Mouse (Mus musculus) forebrain, embryonic 14.5 days (tissue): ENCODE results near the gene Obsl1. TPM values are rescaled to one million over a fixed set of nuclear protein-coding genes. Genes with fewer than 3 reads are reported as not detected.

Source experiments
- ATAC-seq: fragments of 200-750 bp; cut with Nextera tagmentation; 2 replicates; pipeline ENCODE4 v1.8.0; 2017; ENCODE audit warnings: mild to moderate bottlenecking, moderate library complexity
- DNase-seq: peaks from one replicate; pipeline ENCODE4 v3.0.0-alpha.2; 2015; ENCODE audit warnings: low spot score
- H3K27ac ChIP-seq: fragments of 300-500 bp; sonication (generic); 2 replicates; pipeline ENCODE4 v1.5.1; 2014; ENCODE audit warnings: low read depth, mild to moderate bottlenecking, control low read depth, low read length, moderate library complexity
- H3K27me3 ChIP-seq: fragments of 300-500 bp; sonication (generic); replicated peaks from 2 replicates; pipeline ENCODE4 v1.6.1; 2014; ENCODE audit warnings: low read length, control low read depth, mixed read lengths; ENCODE audit not compliant: control insufficient read depth, insufficient read depth
- H3K36me3 ChIP-seq: fragments of 300-500 bp; sonication (generic); 2 replicates; pipeline ENCODE4 v1.6.1; 2014; ENCODE audit warnings: low read length, control low read depth; ENCODE audit not compliant: control insufficient read depth, insufficient read depth
- H3K4me1 ChIP-seq: fragments of 300-500 bp; sonication (generic); 2 replicates; pipeline ENCODE4 v1.6.1; 2014; ENCODE audit warnings: antibody characterized with exemption, low read length, control low read depth; ENCODE audit not compliant: control insufficient read depth, insufficient read depth
- H3K4me2 ChIP-seq: fragments of 300-500 bp; sonication (generic); 2 replicates; pipeline ENCODE4 v1.6.1; 2014; ENCODE audit warnings: mild to moderate bottlenecking, control low read depth, low read length
- H3K4me3 ChIP-seq: fragments of 300-500 bp; sonication (generic); 2 replicates; pipeline ENCODE4 v1.5.1; 2014; ENCODE audit warnings: low read depth, low read length, control low read depth
- H3K9ac ChIP-seq: fragments of 300-500 bp; sonication (generic); 2 replicates; pipeline ENCODE4 v1.6.1; 2014; ENCODE audit warnings: mild to moderate bottlenecking, low read length, control low read depth, moderate library complexity
- H3K9me3 ChIP-seq: fragments of 300-500 bp; sonication (generic); replicated peaks from 2 replicates; pipeline ENCODE4 v1.6.1; 2016; ENCODE audit warnings: low read length, control low read depth, mixed read lengths; ENCODE audit not compliant: control insufficient read depth
- WGBS: fragments of 180-500 bp; shearing (Covaris S2); extraction: QIAGEN DNeasy Blood & Tissue Kit; methylation state at CpG from one replicate; pipeline ENCODE4 v1.1.7; 2014; 5-methylcytosine and 5-hydroxymethylcytosine counted together
- polyA plus RNA-seq: library from polyadenylated mRNA; unstranded; fragments of >200 nt; fragmentation: Nextera tagmentation; extraction: Ambion mirVana; gene quantifications from 2 replicates; pipeline ENCODE4 v1.2.1, GENCODE M21; 2014

Gene Obsl1
- polyA plus RNA-seq, 1 experiment from 2014 or later: 17.0 TPM

DNA sequence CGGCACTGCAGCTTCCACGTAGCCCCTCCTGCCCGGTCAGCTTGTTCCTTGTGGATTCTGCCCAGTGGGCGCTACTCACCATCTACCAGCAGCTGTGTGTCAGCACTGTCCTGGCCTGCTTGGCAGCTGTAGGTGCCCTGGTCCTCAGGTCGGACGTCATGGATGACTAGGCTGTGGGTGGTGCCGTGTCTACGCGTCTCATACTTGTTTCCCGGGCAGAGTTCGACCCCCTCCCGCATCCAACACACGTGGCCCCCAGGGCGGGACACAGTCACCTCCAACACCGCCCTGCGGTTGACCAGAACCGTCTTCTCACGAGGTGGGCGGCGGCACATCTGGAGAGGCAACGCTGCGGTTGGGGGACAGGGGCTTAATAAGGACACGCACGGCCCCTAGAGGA is 19.7 kb downstream of the Obsl1 start:
- peaks cover 3% of the 10 kb centered on the region; the same call in 1 of the 2 replicates for H3K4me1 ChIP-seq
- no peak overlapping the region for H3K9ac ChIP-seq
- no peaks in the 10 kb centered on the region for H3K9me3 ChIP-seq
- peak overlapping the region; percentile 41; the same call in 1 of the 2 replicates for H3K4me3 ChIP-seq
- peaks cover 32% of the 10 kb centered on the region for H3K36me3 ChIP-seq
- 5% methylated on average over 24 of the region's 24 CpGs for WGBS
- H3K4me2 ChIP-seq: peak overlapping the region; percentile 87
- ATAC-seq (no peak), DNase-seq (no peak)
- H3K27ac ChIP-seq: no peak overlapping the region
- H3K27me3 ChIP-seq: peaks cover 33% of the 10 kb centered on the region

DNA sequence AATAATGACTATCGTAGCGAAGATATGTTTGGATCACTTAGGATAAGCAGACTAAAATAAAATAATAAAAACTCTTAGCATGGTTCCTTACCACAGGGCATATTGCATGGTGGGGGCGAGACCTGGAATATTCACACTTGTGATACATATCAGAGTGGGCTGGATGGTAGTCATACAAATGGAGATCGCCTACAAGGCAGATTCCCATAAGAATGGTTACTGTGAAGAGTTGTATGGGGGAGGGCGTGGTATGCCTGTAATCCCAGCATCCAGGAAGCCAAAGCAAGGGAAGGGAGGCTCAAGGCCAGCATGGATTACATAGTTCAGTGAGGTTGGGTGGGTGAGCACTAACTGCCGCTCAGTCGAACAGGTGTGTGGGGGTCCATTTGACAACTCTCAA is 25.5 kb downstream of the Obsl1 start:
- no peaks in the 10 kb centered on the region for H3K9me3 ChIP-seq
- DNase-seq: no peak
- no peak overlapping the region for H3K27ac ChIP-seq
- peaks cover 47% of the 10 kb centered on the region for H3K36me3 ChIP-seq
- H3K9ac ChIP-seq: peak overlapping the region; percentile 86; the same call in 1 of the 2 replicates
- peak overlapping the region; percentile 85 for H3K4me3 ChIP-seq
- no peak for ATAC-seq
- H3K4me1 ChIP-seq: peaks cover 30% of the 10 kb centered on the region
- peak overlapping the region; percentile 89 for H3K4me2 ChIP-seq
- peaks cover 8% of the 10 kb centered on the region for H3K27me3 ChIP-seq
- 88% methylated on average over 7 of the region's 7 CpGs for WGBS

DNA sequence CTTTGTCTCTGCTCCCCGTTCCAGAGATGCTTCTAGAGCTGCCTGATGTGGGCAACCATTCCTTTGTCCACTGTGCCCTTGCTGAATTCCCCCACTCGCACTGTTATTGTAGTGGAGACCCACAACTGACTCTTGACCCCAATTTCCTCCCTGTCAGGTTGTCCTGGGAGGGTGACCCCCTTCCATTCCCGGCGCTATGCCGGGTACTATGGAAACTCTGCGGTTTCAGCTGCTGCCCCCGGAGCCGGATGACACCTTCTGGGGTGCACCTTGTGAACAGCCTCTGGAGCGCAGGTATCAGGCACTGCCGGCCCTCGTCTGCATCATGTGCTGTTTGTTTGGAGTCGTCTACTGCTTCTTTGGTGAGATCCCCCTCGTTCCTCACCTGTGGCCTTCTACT is 26.2 kb downstream of the Obsl1 start:
- ATAC-seq (no peak), DNase-seq (no peak)
- peak overlapping the region; percentile 85 for H3K4me3 ChIP-seq
- H3K9ac ChIP-seq: peak overlapping the region; percentile 86
- peaks cover 3% of the 10 kb centered on the region; the same call in 1 of the 2 replicates for H3K27me3 ChIP-seq
- H3K9me3 ChIP-seq: no peaks in the 10 kb centered on the region
- H3K4me2 ChIP-seq: peak overlapping the region; percentile 89
- 14% methylated on average over 13 of the region's 13 CpGs for WGBS
- H3K36me3 ChIP-seq: peaks cover 47% of the 10 kb centered on the region
- peak overlapping the region; percentile 80; the same call in 1 of the 2 replicates for H3K27ac ChIP-seq
- peaks cover 30% of the 10 kb centered on the region for H3K4me1 ChIP-seq

DNA sequence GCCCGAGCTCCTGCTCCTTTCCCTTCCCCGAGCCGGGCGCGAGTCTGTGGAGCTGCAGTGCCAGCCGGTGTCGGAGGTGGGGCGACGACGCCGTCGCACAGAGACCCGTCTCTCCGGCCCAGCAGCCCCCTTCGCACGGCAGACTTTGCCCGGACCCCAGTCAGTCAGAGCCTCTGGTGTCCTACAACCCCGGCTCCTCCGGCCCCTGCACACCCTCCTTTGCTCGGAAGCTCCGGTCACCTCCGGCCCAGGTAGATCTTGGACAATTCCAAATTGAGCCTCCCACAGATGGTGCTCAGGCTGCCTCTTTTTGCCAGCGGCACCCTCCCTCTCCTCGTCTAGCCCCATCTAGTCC is 26.6 kb downstream of the Obsl1 start:
- Histone ChIP-seq H3K27me3 (no peaks in the 10 kb centered on the region; the same call in 1 of the 2 replicates), H3K4me2 (peak overlapping the region; percentile 89), H3K4me1 (peaks cover 30% of the 10 kb centered on the region), H3K27ac (peak overlapping the region; percentile 80; the same call in 1 of the 2 replicates), H3K36me3 (peaks cover 47% of the 10 kb centered on the region), H3K9me3 (no peaks in the 10 kb centered on the region), H3K9ac (peak overlapping the region; percentile 86), H3K4me3 (peak overlapping the region; percentile 85)
- no peak for ATAC-seq
- WGBS: 0% methylated on average over 24 of the region's 24 CpGs
- peak; percentile 39 for DNase-seq

DNA sequence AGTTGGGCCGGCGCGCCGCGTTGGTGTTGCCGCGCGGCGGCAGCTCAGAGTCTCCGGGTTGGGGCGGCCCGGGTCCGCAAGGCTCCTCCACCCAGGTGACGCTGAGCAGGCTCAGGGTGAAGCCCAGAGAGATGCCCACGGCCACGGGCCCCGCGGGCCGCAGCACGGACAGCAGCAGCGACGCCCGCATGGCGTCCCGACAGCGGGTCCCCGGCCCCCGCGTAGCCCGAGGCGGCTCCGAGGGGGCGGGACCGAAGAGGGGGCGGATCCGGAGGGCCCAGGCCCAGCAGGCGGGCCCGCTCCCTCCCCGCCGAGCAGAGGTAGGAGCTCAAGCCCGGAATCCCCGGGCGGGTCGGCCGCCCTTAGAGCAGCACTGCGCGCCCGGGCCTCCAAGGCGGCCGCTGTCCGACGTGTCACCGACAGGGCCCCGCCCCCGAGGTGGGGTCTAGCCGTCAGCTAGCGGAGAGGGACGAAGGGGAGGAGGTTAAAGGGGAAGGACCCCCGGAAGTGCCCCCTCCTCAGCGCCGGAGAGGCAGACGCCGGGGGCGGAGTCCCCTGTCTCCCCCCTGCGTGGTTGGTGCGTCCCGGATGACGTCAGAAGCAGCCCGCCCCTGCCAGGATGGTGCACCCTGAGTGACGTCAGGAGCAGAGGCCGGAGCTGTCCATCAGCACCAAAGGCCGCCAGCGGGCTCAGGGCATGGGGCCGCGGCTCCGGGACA is 27.2 kb downstream of the Obsl1 start, which contains the start of the genes Chpf and Tmem198:
Gene Chpf (minus strand): TSS at position 392 of the 719 bp plus-strand sequence.
Gene Tmem198 (plus strand): TSS at position 617 of the 719 bp plus-strand sequence.
- H3K36me3 ChIP-seq: peaks cover 47% of the 10 kb centered on the region
- H3K4me3 ChIP-seq: peak within 1 kb of the TSS; percentile 85
- under 1% methylated on average over 71 of the region's 76 CpGs for WGBS
- ATAC-seq (peak; percentile 91), DNase-seq (peak; percentile 98)
- peak within 1 kb of the TSS; percentile 89 for H3K4me2 ChIP-seq
- peaks cover 30% of the 10 kb centered on the region for H3K4me1 ChIP-seq
- no peaks in the 10 kb centered on the region for H3K9me3 ChIP-seq
- peak within 1 kb of the TSS; percentile 80 for H3K27ac ChIP-seq
- no peaks in the 10 kb centered on the region; the same call in 1 of the 2 replicates for H3K27me3 ChIP-seq
- peak within 1 kb of the TSS; percentile 86 for H3K9ac ChIP-seq

DNA sequence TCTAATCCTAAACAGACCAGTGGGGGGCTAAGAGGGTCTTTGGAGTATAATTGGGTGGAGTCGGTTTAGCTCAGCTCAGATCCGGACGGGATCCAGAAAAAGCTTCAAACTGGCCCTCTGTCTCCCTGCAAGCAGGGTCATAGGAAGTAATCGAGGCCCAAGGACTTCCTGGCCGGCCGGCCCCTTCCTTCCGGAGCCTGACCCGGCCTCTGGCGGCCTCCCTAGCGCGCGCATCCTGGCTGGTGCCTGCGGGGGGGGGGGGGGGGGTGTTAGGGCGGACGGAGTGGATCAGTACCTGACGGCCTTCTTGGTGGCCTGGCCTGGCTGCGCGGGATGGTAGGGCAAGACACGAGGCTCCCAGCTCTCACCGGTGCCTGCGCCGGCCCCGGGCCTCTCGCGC is 27.8 kb downstream of the Obsl1 start:
- H3K4me2 ChIP-seq: peak overlapping the region; percentile 89
- peaks cover 30% of the 10 kb centered on the region for H3K4me1 ChIP-seq
- H3K36me3 ChIP-seq: peaks cover 48% of the 10 kb centered on the region
- under 1% methylated on average over 24 of the region's 25 CpGs for WGBS
- H3K9me3 ChIP-seq: no peaks in the 10 kb centered on the region
- peak overlapping the region; percentile 86 for H3K9ac ChIP-seq
- peak; percentile 33 for DNase-seq
- H3K27me3 ChIP-seq: no peaks in the 10 kb centered on the region; the same call in 1 of the 2 replicates
- no peak for ATAC-seq
- peak overlapping the region; percentile 80 for H3K27ac ChIP-seq
- H3K4me3 ChIP-seq: peak overlapping the region; percentile 85

DNA sequence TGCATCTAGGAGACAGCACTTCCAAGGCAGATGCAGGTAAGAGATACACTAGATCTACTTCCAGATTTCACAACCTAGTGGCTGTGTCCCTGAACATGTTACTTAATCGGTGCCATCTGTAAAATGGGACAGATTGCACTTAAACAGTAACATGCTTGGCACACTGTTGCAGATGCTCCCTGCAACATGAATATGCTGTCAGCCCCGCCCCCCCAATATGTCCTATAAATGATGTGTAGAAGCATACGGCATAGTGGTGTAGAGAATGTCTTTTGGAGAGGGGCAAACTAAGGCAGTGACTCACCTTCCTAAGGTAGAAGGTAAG is 28.3 kb downstream of the Obsl1 start:
- Histone ChIP-seq H3K27me3 (no peaks in the 10 kb centered on the region; the same call in 1 of the 2 replicates), H3K4me3 (peak overlapping the region; percentile 85), H3K9me3 (no peaks in the 10 kb centered on the region), H3K4me1 (peaks cover 30% of the 10 kb centered on the region), H3K9ac (peak overlapping the region; percentile 30; the same call in 1 of the 2 replicates), H3K27ac (no peak overlapping the region), H3K4me2 (peak overlapping the region; percentile 89), H3K36me3 (peaks cover 49% of the 10 kb centered on the region)
- 48% methylated on average over 3 of the region's 3 CpGs for WGBS
- DNase-seq (peak; percentile 52), ATAC-seq (no peak)

DNA sequence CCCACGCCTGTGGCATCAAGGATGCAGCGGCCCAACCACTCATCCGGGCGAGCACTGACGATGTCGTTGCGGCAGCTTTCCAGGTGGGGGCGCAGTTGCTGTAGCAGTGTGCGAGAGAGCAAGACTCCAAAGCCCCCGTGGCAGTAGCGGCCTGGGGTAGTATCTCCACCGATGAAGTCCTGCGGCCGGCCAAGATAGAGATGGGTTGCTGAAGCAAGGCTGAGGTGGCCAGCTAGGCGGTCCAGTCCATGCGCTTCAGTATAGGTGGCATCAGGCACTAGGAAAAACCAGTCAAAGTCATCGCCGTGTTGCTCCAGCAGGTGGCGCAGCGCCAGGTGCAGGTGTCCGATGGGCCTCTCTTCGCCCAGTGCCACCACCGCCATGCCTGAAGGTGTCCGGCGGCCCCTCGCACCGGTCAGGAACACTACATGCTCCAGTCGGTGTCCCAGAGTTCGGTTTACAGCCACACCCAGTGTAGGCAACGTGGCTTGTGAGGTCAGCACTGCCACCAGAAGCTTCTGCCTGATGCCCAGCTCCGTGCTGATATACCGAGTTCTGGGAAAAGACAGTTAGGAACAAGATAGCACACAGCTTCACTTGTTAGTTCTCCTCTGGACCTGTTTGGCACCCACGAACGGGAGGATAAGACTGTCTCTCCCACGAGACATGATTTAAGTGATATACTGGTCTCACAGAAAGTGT is 28.8 kb downstream of the Obsl1 start:
- ATAC-seq: peak; percentile 2; the same call in 1 of the 2 replicates
- peaks cover 49% of the 10 kb centered on the region for H3K36me3 ChIP-seq
- 11% methylated on average over 35 of the region's 35 CpGs for WGBS
- no peak overlapping the region for H3K27ac ChIP-seq
- DNase-seq: peak; percentile 76
- H3K4me2 ChIP-seq: peak overlapping the region; percentile 89
- peak overlapping the region; percentile 85 for H3K4me3 ChIP-seq
- peak overlapping the region; percentile 30; the same call in 1 of the 2 replicates for H3K9ac ChIP-seq
- H3K27me3 ChIP-seq: no peaks in the 10 kb centered on the region; the same call in 1 of the 2 replicates
- no peaks in the 10 kb centered on the region for H3K9me3 ChIP-seq
- peaks cover 30% of the 10 kb centered on the region for H3K4me1 ChIP-seq
